Mouse (Mus musculus) ES-E14 (cell line): ENCODE results near the gene Rasgef1c. TPM values are rescaled to one million over a fixed set of nuclear protein-coding genes. Genes with fewer than 3 reads are reported as not detected.

ENCODE experiments used
- DNase-seq: peaks from one replicate; pipeline ENCODE4 v3.0.0-alpha.2; 2013; ENCODE audit warnings: low read depth, low spot score
- H3K27ac ChIP-seq: 2 replicates; pipeline ENCODE4 v1.5.1; 2012; ENCODE audit warnings: low read depth, mild to moderate bottlenecking, low read length, moderate library complexity, mixed read lengths; ENCODE audit not compliant: poor library complexity, insufficient read depth, severe bottlenecking
- H3K36me3 ChIP-seq: 2 replicates; pipeline ENCODE4 v1.6.1; 2012; ENCODE audit warnings: mild to moderate bottlenecking, low read length, moderate library complexity, mixed read lengths; ENCODE audit not compliant: control insufficient read depth, poor library complexity, insufficient read depth, severe bottlenecking
- H3K4me1 ChIP-seq, 2 experiments: fragments of 150-350 bp in 1 of 2; sonication (generic) in 1 of 2; 2 replicates each; pipeline ENCODE4 v1.6.1; 2012; ENCODE audit warnings: low read length in 2 of 2, mild to moderate bottlenecking in 1 of 2, mixed read lengths in 1 of 2; ENCODE audit not compliant: control insufficient read depth in 2 of 2, insufficient read depth in 2 of 2, poor library complexity in 1 of 2
- H3K4me3 ChIP-seq, 2 experiments: fragments of 150-350 bp in 1 of 2; sonication (generic) in 1 of 2; 2 replicates each; pipeline ENCODE4 v1.5.1; 2012; ENCODE audit warnings: low read length in 2 of 2, low read depth in 1 of 2, mild to moderate bottlenecking in 1 of 2, mixed read lengths in 1 of 2; ENCODE audit not compliant: insufficient read depth in 1 of 2, poor library complexity in 1 of 2, severe bottlenecking in 1 of 2
- H3K9ac ChIP-seq: 2 replicates; pipeline ENCODE4 v1.6.1; 2012; ENCODE audit warnings: low read depth, mild to moderate bottlenecking, low read length, mixed read lengths; ENCODE audit not compliant: poor library complexity, insufficient read depth, severe bottlenecking
- H3K9me3 ChIP-seq: fragments of 150-350 bp; sonication (generic); 2 replicates; pipeline ENCODE4 v1.6.1; 2012; ENCODE audit warnings: low read depth, mild to moderate bottlenecking, low read length; ENCODE audit not compliant: control insufficient read depth, insufficient read depth
- CHD2 ChIP-seq: IDR thresholded peaks from 2 replicates; pipeline ENCODE4 v1.6.1; 2014; ENCODE audit warnings: mild to moderate bottlenecking, low read depth, low read length, inconsistent platforms
- HCFC1 ChIP-seq: IDR thresholded peaks from 2 replicates; pipeline ENCODE4 v1.6.1; 2012; ENCODE audit warnings: low read length, inconsistent platforms, borderline replicate concordance; ENCODE audit not compliant: insufficient read depth
- MAFK ChIP-seq: IDR thresholded peaks from 2 replicates; pipeline ENCODE4 v1.6.1; 2014; ENCODE audit warnings: mild to moderate bottlenecking, low read depth, low read length, inconsistent platforms; ENCODE audit not compliant: insufficient read depth
- ZC3H11A ChIP-seq: IDR thresholded peaks from 2 replicates; pipeline ENCODE4 v1.6.1; 2012; ENCODE audit warnings: low read depth, mild to moderate bottlenecking, inconsistent platforms, low read length, borderline replicate concordance
- ZNF384 ChIP-seq: IDR thresholded peaks from 2 replicates; pipeline ENCODE4 v1.6.1; 2012; ENCODE audit warnings: low read depth, low read length, inconsistent platforms
- in situ Hi-C, 2 experiments: fragments of 600-800 bp; cut with MboI; formaldehyde crosslinking; loops; one replicate each; pipeline ENCODE4 v1.15.1; 2025; ENCODE audit warnings: low sequenced_read_pairs in 2 of 2, inconsistent platforms in 1 of 2; ENCODE audit not compliant: unreplicated experiment in 2 of 2
- total RNA-seq: library from RNA; depleted of rRNA; stranded (reverse); fragments of 300-350 nt; gene quantifications from 2 replicates; pipeline ENCODE4 v1.2.3, GENCODE M21; 2012

Gene Rasgef1c
- total RNA-seq, 1 experiment, result 0.76 TPM

DNA sequence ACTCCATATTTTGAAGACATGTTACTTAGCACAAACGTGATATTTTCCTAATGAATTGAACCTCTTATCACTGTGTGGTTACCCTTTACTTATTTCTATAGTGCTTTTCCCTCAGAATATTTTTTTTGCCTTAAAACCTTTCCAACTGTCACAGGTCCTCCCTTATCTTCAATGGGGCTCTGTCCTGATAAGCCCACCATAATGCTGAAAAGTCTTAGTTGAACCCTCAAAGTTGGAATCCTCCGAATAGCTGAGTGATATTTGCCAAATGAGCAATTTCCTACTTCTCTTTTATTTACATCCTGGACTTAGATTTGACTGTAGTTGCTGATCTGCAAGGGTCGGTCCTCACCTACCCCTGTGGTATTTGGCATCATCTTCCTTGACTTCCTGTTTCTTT, 63.7 kb downstream of the Rasgef1c start:
- Histone ChIP-seq H3K4me1 (no peaks in the 10 kb centered on the region), H3K4me3 (no peak overlapping the region), H3K9ac (no peak overlapping the region), H3K9me3 (no peaks in the 10 kb centered on the region), H3K36me3 (no peaks in the 10 kb centered on the region), H3K27ac (no peak overlapping the region)
- no peak for DNase-seq
- no peak for TF ChIP-seq HCFC1
- TF ChIP-seq ZNF384, result no peak
- no peak for TF ChIP-seq CHD2
- TF ChIP-seq MAFK, result no peak
- TF ChIP-seq ZC3H11A, result no peak
- in situ Hi-C loops, result no loop called here

- H3K4me1 ChIP-seq, result no peaks in the 10 kb centered on the region
- H3K9ac ChIP-seq, result no peak overlapping the region
- no peaks in the 10 kb centered on the region for H3K9me3 ChIP-seq
- no peak for DNase-seq
- no peaks in the 10 kb centered on the region for H3K36me3 ChIP-seq
- no peak overlapping the region for H3K4me3 ChIP-seq
- in situ Hi-C loops, result no loop called here
- no peak overlapping the region for H3K27ac ChIP-seq
- TF ChIP-seq MAFK (no peak), ZC3H11A (no peak), CHD2 (no peak), HCFC1 (no peak), ZNF384 (no peak)
Observed at GRCm38 (mm10) chr11:49969692-49970091, 68.1 kb downstream of the Rasgef1c start.

DNA sequence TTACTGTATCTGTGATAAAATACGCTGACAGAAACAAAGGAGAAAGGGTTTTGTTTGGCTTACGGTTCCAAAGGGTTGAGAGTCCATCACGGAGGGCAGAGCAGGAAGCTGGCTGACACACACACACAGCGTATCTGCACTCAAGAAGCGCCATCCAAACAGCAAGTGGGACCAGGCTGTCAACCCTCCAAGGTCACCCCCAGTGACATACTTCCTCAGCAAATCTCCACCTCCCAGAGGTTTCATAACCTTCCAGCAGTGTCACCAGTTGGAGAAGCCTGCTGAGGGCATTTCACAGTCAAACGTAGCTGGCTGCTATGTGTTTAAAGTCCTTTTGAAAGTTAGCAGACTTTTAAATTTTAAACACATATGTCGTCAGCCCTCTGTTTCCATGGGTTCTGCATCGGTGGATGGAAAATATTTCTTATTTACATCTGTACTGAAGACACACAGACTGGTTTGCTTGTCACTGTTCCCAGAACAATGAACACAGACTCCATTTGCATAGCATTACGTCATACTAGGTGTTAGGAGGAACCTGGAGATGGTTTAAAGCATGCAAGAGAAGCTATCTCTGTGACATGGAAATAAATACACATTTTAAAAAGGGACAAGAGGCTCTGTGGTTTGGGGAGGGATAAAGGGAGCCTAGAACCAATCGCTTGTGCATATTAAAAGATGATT, 72.2 kb downstream of the Rasgef1c start:
- no peak overlapping the region for H3K9ac ChIP-seq
- TF ChIP-seq CHD2 (no peak), HCFC1 (no peak), ZC3H11A (no peak), ZNF384 (no peak), MAFK (no peak)
- no peaks in the 10 kb centered on the region for H3K9me3 ChIP-seq
- H3K4me3 ChIP-seq, result no peak overlapping the region
- no peaks in the 10 kb centered on the region for H3K4me1 ChIP-seq
- DNase-seq, result no peak
- in situ Hi-C loops, result no loop called here
- H3K36me3 ChIP-seq, result no peaks in the 10 kb centered on the region
- no peak overlapping the region for H3K27ac ChIP-seq

DNA sequence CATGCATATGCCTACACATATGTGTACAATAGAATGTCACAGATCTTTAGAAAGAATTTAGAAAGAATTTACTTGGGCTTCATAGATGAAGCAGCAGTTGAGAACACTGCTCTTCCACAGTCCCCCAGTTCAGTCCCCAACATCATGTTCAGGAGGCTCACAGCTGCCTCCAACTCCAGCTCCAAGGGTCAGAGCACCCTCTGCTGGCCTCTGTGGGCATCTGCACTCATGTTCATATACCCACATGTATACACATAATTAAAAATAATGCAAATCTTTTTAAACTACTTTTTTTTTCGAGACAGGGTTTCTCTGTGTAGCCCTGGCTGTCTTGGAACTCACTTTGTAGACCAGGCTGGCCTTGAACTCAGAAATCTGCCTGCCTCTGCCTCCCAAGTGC, 73.0 kb downstream of the Rasgef1c start:
- no peak for TF ChIP-seq CHD2
- TF ChIP-seq MAFK, result no peak
- TF ChIP-seq HCFC1, result no peak
- TF ChIP-seq ZNF384, result no peak
- TF ChIP-seq ZC3H11A, result no peak
- Histone ChIP-seq H3K36me3 (no peaks in the 10 kb centered on the region), H3K9me3 (no peaks in the 10 kb centered on the region), H3K27ac (no peak overlapping the region), H3K9ac (no peak overlapping the region), H3K4me3 (no peak overlapping the region), H3K4me1 (no peaks in the 10 kb centered on the region)
- in situ Hi-C loops, result no loop called here
- DNase-seq, result no peak

DNA sequence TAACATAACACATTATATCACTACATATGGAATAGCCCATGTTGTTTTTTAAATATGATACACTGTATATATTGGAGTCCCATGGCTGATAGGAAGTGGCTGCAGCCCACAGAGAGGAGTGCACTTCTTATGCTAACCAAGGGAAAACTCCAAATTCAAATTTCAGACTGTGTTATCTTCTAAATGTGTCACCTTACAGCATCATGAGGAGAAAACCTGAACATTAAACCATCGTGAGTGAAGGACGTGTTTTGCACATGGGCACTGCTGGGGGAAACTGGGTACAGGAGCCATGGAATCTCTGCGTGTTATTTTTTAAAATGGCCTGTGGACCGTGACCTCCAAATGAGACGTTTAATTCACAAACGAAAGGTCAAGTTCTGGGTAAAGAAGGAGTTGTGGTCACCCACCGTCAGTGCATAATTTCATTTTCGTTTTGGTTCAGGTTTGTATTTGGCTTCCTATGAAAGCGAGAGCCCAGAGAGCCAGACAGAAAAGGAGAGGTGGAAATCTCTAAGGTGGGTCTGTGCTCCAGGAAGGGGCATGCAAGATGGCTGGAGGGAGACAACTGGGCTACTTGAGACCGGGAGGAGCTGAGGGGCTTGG, 76.4 kb downstream of the Rasgef1c start:
- in situ Hi-C loops, result no loop called here
- no peak overlapping the region for H3K9ac ChIP-seq
- H3K4me3 ChIP-seq, result no peak overlapping the region
- H3K9me3 ChIP-seq, result no peaks in the 10 kb centered on the region
- no peak overlapping the region for H3K27ac ChIP-seq
- no peak for TF ChIP-seq MAFK
- TF ChIP-seq ZNF384, result no peak
- no peak for TF ChIP-seq ZC3H11A
- no peak for TF ChIP-seq HCFC1
- TF ChIP-seq CHD2, result no peak
- H3K36me3 ChIP-seq, result no peaks in the 10 kb centered on the region
- DNase-seq, result no peak
- no peaks in the 10 kb centered on the region for H3K4me1 ChIP-seq
